Mouse (Mus musculus): ENCODE measurements around the gene Aamp.
"Not testable (repeated sequence)": the region's sequence is repeated elsewhere in the genome, so short reads cannot be mapped to it uniquely, and the experiment has no call there.

Gene Aamp

DNA sequence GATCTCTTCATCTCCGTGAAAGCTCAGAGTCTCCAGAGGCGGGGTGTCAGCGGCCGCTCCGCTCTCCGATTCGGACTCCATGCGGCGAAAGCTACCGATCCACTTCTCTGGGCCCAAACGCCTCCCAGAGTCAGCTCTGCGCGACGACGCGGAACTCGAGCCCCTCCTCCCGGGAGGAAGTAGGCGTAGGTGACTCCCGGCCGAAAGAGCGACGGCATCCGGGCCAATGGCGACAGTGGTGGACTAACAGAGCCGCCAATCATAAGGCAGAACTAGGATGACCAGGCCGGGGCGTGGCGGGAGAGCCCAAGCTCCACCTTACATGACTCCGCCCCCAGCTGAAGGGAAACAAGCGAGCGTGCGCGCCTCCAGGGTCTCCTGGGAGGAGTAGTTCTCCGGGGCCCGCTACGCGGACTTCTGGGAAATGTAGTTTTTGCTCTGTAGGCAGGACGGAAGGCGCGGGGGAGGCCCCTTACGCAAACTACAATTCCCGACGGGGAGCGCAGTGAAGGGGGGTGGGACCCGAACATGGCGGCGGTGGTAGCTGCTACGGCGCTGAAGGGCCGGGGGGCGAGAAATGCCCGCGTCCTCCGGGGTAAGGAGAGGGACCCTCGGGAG is at the start of gene Aamp, which contains the start of gene Pnkd:
Gene Aamp (minus strand): TSS at position 196 of the 618 bp plus-strand sequence.
Gene Pnkd (plus strand): TSS at position 388 of the 618 bp plus-strand sequence.
- peak; percentile 100 for DNase-seq

DNA sequence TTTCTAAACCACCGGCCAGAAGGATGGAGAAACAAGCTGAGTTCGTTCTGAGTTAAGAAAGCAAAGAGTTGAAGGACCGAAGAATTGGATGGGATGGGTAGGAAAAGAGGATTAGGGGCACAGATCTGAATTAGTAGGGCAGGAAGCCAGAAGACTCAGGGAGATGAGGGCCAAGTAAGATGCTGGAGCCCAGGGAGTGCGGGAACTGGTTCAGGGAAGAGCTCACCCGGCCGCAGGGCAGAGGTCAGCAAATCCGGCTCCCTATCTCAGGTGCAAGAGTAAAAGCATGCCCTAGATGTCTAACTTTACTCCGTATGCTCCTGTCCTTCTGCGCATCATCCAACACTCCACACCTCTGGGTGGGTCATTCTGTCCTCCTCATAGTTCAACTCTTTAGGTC is 48.4 kb upstream of the Aamp start:
- DNase-seq, result peak; percentile 42

DNA sequence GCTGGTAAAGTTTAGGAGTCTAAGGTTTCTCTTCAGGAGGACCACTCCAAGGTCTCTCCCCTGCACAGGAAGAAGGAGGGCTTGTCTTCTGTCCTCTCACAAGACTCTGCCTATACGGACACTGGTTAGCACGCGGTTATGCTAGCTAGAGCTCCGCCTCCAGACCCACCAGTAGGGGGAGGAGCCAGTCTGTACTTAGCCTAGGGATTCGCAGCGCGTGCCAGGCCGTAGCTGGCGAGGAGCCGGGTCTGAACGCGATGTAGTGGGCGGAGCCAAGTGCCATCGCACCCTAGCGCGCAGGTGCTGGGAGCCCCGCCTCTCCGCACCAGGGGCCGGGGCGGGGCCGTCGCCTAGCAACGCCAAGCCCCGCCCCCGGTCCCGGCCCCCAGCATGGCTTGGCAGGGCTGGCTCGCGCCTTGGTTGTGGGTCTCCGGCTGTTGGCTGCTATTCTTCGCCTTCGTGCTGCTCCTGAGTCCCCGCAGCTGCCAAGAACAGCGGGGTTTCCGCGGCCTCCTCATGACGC is 47.8 kb upstream of the Aamp start:
- DNase-seq, result peak; percentile 98

DNA sequence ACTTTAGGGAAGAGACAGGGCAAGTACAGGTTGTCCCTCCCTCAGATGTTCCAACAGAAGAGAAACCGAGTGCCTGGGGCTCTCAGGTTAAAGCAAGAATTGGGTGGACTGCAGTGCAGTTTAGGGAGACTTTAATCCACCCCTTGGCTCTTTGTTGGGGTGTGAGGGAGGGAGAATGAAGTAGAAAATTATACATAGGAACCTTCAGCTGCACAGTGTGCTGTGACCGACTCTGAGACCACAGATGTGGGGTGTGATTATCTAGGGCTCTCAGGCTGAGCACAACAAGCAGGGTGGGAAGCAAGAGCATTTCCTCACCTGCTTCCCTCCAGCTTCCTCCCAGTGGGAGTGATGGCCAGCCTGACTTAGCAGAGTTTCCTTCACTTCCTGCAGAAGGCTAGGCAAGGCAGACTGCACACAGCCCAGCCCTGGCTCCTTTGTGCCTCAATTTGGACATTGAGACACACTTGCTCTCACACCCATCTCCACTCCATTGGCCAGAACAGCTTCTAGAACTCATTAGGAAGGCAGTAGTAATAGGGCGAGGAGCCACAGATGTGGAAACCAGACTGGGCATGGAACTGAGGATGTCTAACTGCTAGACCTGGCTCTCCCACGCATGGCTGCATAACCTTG is 46.6 kb upstream of the Aamp start:
- DNase-seq, result no peak

DNA sequence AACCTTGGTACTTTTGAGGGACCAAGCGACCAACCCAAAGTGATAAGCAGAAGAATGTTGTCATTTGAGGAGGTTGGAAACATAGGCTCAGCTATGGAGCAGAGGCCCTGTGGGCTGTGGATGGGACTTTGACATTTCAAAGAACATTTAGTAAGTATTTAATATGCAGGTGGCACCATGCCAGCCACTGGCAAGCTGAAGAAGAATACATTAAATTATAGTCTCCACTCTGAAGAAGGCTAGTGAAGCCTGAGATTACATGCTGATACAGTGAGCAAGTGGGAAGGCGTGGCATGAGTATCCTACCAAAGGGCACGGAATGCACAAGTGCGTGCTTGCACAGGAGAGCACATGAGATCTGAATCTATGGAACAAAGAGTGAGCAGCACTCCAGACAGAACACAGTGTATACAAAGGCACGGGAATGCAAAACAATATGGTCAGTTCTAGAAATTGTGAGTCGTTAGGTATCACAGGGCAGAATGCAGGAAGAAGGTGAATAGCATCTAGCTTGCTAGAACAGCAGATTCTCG is 45.4 kb upstream of the Aamp start:
- DNase-seq, result peak; percentile 38

DNA sequence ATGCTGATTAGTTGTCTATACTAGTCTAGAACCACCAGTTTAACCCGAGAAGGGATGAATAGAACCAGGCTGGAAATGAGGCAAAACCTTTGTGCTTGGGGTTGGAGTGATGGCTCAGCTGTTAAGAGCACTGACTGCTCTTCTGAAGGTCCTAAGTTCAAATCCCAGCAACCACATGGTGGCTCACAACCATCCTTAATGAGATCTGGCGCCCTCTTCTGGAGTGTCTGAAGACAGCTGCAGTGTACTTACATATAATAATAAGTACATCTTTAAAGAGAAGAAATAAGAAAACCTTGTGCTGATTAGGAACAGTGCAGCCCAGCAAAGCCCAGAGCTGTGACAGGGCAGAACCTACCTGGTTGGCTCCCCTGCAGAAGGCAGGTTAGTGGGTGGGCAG is 42.4 kb upstream of the Aamp start:
- not testable (repeated sequence) for DNase-seq

DNA sequence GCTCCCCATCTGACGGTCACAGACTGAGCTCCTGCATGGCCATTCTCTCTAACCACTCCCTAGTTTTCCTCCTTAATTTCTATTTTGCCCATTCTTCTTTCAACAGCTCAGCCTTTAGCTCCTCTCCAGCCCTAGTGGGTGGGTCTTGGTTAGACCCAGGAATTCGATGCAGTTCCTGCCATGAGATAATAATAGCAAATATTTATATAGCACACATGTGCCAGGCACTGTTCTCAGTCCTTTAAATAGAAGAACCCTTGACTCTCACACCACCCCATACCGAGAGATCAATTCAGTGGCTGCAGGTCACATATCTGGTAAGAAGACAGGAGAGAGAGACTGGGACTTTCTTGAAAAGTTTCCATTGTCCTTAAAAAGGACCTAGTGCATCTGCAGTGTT is 36.9 kb upstream of the Aamp start:
- DNase-seq, result no peak

DNA sequence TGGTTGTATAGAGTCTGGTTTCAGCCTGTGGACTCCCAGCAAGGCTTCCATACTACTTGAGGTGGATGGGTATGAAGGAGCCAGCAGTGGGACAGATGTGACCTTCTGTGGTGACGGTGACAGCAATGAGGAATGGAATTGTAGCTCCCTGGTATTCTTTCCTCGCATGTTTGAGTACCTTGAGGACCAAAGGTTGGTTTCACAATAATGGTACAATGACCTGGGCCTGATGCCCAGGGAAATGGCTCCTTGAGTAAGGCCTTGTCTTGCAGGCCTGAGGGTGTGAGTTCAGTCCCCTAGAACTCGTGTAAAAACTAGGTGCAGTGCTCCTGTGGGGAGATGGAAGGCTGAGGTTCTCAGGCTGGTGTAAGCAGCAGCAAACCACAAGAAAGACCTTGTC is 34.2 kb upstream of the Aamp start:
- DNase-seq, result no peak

DNA sequence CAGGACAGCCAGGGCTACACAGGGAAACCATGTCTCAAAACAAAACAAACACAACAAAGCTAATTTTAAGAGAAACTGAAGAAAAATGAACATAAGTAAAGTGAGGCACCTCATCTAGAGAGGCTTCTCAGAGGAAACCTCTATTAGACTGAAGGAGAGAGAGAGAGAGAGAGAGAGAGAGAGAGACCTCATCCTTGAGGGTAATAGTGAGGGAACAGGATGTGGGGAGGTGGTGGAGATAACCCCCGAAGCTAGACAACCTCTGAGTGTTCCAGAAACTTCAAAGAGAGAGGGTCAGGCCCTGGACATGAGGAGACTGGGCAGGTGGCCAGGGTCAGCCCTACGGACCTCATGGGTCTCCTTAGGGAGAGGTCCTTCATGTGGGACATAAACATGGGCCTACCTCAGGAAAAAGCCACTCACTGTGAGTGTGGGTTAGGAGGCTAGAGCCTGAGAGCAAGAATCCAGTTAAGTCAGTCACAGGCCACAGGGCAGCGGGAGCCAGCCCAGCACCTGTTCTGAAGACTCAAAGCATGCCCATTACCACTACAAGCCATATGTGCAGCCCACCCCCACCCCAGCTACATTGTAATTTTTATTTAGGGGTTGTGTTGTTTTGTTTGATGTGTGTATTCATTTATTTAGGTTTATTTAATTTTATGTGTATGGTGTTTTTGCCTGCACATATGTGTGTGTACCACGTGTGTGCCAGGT is 31.7 kb upstream of the Aamp start:
- no peak for DNase-seq

DNA sequence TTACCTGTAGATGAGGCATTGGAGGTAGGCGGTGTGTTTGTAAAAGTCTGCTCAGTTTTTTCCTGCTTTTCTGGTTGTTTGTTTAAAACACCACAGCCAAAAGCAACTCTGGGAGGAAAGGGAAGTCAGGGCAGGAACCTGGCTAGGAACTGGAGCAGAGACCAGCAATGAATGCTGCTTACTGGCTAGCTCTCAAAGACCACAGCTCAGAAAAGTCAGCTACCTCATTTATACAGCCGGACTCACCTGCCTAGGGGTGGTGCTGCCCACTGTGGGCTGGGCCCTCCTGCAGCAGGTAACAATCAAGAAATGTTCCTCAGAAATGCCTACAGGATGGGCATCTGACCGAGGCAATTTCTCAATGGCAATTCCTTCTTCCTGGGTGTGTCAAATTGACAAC is 30.3 kb upstream of the Aamp start:
- DNase-seq, result no peak

DNA sequence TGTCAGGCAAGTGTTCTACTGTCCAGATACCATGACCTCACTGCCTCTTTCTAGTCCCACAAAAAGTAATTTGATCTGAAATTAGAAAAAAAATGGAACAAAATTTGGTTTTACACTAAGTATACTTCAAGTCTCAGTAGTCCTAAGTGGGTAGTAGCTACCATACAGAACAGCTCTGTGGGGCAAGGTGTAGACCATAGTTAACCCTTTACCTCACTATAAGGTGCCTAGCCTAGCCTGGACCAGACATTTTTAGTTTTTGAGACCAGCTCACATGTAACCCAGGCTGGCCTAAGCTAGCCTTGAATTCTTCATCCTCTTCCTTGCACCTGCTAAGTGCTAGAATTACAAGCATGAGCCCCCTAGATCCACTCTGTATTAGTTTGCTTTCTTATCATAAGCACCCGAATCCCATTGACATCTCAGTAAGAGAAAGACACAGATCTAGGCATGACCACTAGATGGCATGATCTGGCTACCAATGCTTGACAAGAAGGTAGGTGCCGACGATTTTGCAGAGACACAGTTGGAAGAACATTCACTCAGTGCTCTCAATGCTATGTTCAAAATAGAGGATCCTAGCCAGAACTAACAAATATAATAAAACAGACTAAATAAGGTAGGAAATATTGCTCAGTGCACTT is 28.6 kb upstream of the Aamp start:
- DNase-seq, result no peak

DNA sequence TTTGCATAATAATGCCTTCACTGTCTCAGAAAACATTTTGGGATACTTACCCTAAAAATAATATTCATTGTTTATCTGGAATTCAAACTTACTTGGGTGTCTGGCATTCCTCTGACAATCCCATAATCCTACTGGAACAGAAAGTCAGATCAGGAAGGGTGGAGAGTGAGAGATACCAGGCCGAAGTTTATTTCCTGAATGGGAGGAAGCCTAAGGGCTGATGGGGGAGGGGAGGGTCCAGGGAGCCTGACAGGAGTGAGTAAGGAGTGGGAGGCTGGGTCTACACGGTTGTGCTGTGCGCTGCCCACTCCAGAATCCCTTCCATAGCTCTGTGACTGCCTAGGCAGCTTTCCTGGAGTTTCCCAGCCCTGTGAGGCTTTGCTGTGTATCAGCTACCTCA is 25.2 kb upstream of the Aamp start:
- no peak for DNase-seq

DNA sequence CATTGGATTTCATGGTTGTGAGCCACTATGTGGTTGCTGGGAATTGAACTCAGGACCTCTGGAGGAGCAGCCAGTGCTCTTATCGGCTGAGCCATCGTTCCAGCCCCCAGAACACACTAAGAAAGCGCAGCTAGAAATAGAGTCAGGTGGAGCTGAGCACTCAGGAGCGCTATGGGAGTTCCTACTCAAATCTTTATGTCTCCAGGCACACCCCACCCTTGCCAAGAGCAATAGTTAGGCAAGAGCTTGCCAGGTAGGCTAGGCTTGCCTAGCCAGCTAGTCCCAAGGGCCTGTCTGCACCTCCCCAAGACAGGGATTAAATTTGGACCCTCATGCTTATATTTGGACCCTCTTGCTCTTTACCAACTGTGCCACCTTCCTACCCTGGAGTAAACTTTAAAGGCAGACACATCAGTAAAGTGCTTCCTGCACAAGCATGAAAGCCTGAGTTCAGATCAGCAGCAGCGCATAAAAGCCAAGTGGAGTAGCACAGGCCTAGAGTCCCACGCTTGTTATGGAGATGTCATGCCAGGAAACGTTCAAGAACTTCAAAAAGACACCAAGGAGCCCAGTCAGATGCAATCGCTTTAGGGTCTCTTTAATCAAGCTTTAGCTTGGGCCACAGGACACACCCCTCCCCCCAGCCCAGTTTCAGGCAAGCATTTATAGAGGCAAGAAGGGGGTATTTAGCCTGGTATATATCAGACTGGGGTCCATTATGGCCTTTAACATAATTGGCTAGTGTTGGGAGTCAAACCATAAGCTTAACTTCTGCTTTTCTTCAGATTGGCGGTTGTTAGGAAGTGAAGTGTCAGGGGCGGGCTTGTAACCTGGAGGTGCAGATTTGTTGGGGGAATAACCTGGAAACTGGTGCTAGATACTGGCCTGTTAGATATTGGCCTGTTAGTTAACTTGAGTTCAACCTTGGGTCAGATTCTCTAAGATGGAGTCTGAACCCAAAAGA is 23.7 kb upstream of the Aamp start:
- no peak for DNase-seq

DNA sequence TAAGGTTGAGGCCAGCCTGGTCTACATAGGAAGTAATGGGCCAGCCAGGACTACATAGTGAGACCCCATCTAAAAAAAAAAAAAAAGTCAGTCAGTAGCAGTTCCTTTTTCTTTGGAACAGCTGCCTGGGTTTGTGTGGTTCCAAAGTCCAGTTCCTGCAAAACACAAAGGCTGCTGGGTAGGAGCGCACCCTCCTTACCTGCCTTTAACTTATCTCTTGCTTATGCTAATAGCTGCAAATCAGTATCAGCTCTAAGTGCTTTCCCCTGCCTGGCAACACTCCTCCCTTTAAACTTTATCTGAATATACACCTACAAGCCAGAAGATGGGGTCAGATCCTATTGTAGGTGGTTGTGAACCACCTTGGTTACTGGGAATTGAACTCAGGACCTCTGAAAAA is 22.6 kb upstream of the Aamp start:
- no peak for DNase-seq

DNA sequence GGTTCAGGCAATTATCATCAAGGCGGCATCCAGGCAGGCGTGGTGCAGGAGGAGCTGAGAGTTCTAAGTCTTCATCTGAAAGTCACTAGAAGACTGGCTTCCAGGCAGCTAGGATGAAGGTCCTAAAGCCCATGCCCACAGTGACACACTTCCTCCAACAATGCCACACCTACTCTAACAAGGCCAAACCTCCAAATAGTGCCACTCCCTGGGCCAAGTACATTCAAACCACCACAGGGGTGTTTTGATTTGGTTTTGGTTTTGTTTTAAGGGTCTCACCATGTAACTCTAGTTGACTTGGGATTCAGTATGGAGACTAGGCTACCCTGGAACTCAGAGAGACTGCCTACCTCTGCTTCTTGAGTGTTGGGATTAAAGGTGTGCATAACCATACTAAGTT is 21.0 kb upstream of the Aamp start, which contains the start of gene Tmbim1:
Gene Tmbim1 (minus strand): TSS at position 101 of the 400 bp plus-strand sequence.
- DNase-seq, result no peak

DNA sequence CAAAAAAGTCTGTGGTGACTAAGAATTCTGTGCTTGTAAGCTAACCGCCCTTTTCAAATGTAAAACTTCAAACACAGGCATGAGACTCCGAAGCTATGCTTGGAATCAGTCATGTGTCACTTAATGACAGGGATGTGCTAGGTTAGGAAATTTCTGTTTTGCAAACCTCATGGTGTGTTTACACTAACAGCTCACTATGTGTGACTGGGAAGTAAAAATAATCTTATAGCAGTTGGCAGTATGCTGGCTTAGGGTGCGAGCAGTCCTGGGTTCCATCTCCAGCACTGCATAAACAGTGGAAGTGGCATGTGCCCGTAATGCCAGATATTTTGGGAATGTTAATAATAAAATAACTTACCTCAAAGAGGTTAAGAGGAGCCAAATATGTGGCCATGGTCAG is 20.4 kb upstream of the Aamp start:
- DNase-seq, result no peak

DNA sequence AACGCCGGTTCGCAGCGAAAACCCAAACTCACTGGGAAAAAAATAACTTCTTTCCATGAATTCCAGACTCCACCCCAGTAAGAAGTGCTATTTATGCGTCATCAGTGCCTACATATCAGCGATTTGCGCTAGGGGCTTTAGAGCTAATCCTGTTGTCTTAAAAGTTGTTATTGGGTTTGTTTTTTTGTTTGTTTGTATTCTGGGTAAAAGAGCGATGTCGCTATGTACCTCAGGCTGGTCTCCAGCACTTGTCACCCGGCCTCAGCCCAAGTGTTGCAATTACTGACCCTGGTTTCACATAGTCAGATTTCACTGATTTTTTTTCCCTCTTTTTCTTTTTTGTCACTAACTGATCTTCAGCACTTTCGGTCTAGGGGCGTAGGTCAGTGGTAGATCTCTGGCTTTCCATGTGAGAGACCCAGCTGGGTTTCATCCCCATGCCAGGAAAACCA is 19.8 kb upstream of the Aamp start:
- DNase-seq, result no peak

DNA sequence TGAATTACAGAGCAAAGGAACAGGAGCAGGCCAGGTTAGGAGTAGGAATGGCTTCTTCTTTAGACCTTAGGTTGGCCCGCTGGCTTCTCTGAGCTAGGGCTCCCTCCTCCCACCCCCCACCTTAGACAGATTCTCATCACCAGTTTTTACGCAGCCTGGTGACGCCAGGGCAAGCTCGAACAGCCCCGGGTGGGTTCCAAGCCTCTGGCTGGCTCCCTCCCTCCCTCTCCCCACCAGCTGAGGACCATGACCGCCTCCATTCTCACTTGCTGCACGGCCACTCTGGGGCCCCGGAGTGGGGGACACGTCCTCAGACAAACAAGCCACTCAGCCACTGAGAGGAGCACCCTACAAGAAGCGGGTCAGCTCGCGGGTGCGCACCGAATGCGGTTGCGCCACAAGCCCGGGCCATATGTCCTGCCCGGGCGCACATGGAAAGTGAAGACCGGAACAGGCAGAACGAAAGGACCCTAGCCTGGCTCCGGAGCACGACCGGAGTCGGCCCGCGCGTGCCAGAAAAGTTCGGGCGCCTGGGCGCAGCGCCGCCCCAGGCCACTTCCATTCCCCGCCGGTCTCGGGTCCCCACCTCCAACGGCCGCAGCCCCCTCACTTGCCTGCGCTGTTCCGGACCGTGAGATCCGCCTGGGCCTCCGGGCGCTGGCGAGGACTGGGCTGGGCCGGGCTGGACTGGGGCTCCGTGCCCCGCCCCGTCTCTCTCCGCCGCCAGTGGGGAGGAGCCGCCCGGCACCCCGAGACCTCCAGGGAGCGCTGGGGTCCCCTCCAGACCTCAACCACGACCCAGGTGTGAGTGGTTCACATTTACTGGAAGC is 19.2 kb upstream of the Aamp start:
- DNase-seq, result peak; percentile 89

DNA sequence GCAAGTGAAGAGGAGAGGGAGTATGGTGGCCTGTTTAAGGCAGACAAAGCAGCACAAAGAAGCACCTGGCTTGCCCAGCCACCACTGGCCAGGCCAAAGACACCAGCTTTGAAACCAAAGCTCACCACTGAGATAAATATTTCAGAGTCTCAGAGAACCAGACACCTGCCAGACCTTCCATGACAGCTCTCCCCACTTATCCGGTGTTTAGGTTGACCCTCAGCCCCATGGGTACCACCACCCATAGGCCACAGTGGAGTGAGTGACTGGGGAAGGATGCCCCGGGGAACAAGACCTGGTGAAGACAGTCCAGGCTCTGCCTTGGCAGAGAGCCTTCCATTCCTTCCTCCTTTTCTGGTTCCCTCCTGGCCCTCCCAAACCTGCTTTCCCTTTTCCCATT is 18.3 kb upstream of the Aamp start:
- DNase-seq, result no peak

DNA sequence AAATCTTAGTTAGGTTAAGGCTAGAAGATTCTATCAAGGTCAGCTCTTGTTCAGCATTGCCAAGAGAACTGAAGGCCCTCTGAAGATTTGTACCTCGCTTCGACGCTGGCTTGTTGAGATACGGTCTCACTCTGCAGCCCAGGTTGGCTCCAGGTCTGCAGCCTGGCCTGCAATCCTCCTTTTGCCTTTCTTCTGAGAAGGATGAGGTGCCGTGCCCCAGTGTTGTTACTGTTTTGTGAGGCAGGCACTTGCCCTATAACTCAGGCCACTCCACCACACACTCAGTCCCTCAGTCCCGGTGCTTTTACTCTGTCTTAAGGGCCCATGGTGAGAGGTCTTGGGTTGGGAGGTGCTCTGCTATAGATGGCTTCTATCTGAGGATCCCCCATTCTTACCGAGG is 17.7 kb upstream of the Aamp start:
- no peak for DNase-seq
